In the genomic region with DNA sequence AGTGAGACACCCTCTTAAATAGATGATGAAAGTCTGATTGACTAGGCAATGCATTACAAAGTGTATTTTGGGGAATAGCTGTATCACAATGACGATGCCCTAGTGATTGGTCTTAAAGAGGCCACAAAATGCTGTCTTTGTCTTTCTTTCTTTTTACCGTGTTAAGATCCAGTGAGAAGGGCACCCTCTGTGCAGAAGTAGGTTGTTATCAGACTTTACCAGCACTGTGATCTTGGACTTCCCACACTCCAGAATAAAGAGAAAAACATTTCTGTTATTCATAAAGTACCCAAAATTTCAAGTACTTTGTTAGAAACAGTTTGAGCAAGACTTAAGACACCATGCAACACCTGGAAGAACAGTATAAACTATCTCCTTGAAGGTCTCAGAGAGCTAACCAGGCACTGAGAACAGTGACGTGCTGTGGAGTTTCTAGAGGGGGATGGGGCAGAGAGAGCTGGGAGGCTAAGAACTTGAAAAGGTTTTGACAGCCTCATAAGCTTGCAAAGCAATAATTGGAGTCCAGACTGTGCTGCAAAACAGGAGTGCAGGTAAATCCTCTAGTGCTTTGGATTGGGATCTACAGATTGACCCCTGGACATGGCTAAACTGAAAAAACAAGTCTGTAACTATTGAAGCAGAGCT, we compare ENCODE assay signal across 27 mouse cellular contexts.
DNase-seq lines count a peak whose midpoint lies in the region; ATAC-seq lines count a peak whose summit lies in the region.
"Had no signal": no experiment of that assay in that cellular context is flagged by ENCODE, and none has a peak within 500 bp of the region (broad histone marks: within the 10 kb centered on the region; RNA-seq: fewer than 3 reads in every experiment).

No protein-coding gene starts in this region.

- H3K27ac ChIP-seq in midbrain, embryonic 11.5 days (ENCODE audit: low read depth, low read length) = no peak overlapping the region
- no peak overlapping the region for H3K27ac ChIP-seq in midbrain, embryonic 15.5 days
- H3K27ac ChIP-seq: embryonic facial prominence, embryonic 13.5 days; embryonic facial prominence, embryonic 15.5 days; forebrain, embryonic 10.5 days; forebrain, embryonic 12.5 days had no signal

- H3K4me2 ChIP-seq in midbrain, embryonic 11.5 days = no peak overlapping the region
- H3K4me2 ChIP-seq in midbrain, embryonic 15.5 days = no peak overlapping the region
- H3K4me2 ChIP-seq: embryonic facial prominence, embryonic 13.5 days; embryonic facial prominence, embryonic 15.5 days; forebrain, embryonic 12.5 days had no signal

- no peaks in the 10 kb centered on the region for H3K36me3 ChIP-seq in midbrain, embryonic 11.5 days (ENCODE audit: control insufficient read depth, insufficient read depth, low read length)
- H3K36me3 ChIP-seq in midbrain, embryonic 15.5 days (replicated peaks) = no peaks in the 10 kb centered on the region
- H3K36me3 ChIP-seq: forebrain, embryonic 12.5 days had no signal

- no peak overlapping the region for H3K4me3 ChIP-seq in midbrain, embryonic 11.5 days (ENCODE audit: low read depth, low read length)
- no peak overlapping the region for H3K4me3 ChIP-seq in midbrain, embryonic 15.5 days
- H3K4me3 ChIP-seq: embryonic facial prominence, embryonic 13.5 days; embryonic facial prominence, embryonic 15.5 days; erythroblast, embryonic 14.5 days; forebrain, embryonic 10.5 days; forebrain, embryonic 12.5 days had no signal

- no peak overlapping the region for H3K9ac ChIP-seq in midbrain, embryonic 11.5 days (ENCODE audit: low read length)
- no peak overlapping the region for H3K9ac ChIP-seq in midbrain, embryonic 15.5 days
- H3K9ac ChIP-seq: embryonic facial prominence, embryonic 13.5 days; embryonic facial prominence, embryonic 15.5 days; forebrain, embryonic 12.5 days had no signal

- no peaks in the 10 kb centered on the region for H3K27me3 ChIP-seq in midbrain, embryonic 11.5 days (ENCODE audit: control insufficient read depth, insufficient read depth, low read length)
- no peaks in the 10 kb centered on the region for H3K27me3 ChIP-seq in midbrain, embryonic 15.5 days (replicated peaks)
- H3K27me3 ChIP-seq: CH12.LX; embryonic facial prominence, embryonic 13.5 days; embryonic facial prominence, embryonic 15.5 days; forebrain, embryonic 12.5 days had no signal

- H3K4me1 ChIP-seq in midbrain, embryonic 11.5 days (ENCODE audit: control insufficient read depth, insufficient read depth, low read length) = no peaks in the 10 kb centered on the region
- H3K4me1 ChIP-seq in midbrain, embryonic 15.5 days = no peaks in the 10 kb centered on the region
- H3K4me1 ChIP-seq: embryonic facial prominence, embryonic 15.5 days; forebrain, embryonic 10.5 days; forebrain, embryonic 12.5 days had no signal

- ATAC-seq in midbrain, embryonic 11.5 days (ENCODE audit: low FRiP score) = no peak
- no peak for ATAC-seq in midbrain, embryonic 15.5 days (replicated peaks)
- peak; percentile 62 for ATAC-seq in megakaryocyte-erythroid progenitor cell, adult 5-6 weeks (replicated peaks; ENCODE audit: low FRiP score, low TSS enrichment, poor library complexity, severe bottlenecking)
- ATAC-seq: CD4-positive, CD25-positive, alpha-beta regulatory T cell, adult 4 months; forebrain, embryonic 14.5 days; forebrain, embryonic 16.5 days had no signal

- no peaks in the 10 kb centered on the region for H3K9me3 ChIP-seq in midbrain, embryonic 11.5 days (ENCODE audit: control insufficient read depth, low read length)
- H3K9me3 ChIP-seq in midbrain, embryonic 15.5 days = no peaks in the 10 kb centered on the region
- H3K9me3 ChIP-seq: embryonic facial prominence, embryonic 13.5 days; embryonic facial prominence, embryonic 15.5 days; forebrain, embryonic 10.5 days; forebrain, embryonic 12.5 days; G1E had no signal

- DNase-seq in midbrain, embryonic 11.5 days (ENCODE audit: low spot score, missing footprints) = peak; percentile 72
- peak; percentile 12 for DNase-seq in c-Kit-positive CD71-positive TER-119-positive erythroid progenitor cells, embryonic 14.5 days (ENCODE audit: low spot score)
- DNase-seq in right cerebral cortex, postnatal 14 days = no peak
- DNase-seq in urinary bladder, postnatal 10 days (ENCODE audit: low spot score) = no peak
- DNase-seq: adrenal gland, adult 2 months; adrenal gland, postnatal 10 days; adrenal gland, postnatal 25 days; B cell, adult 2 months; cerebellum, adult 11 months; cerebellum, adult 18-20 months; cerebellum, adult 8-10 months; cerebellum, adult 9-11 months; cerebellum, postnatal 14 days; cerebellum, postnatal 36 days; embryo, embryonic 11 days had no signal

- WGBS in midbrain, embryonic 11.5 days = 84% methylated on average over 3 of the region's 3 CpGs
- WGBS in midbrain, embryonic 15.5 days = 80% methylated on average over 3 of the region's 3 CpGs

Comparison
In these comparisons a context has a peak if more than half of its experiments do, and no peak if none do; other contexts are left out.
1. DNase-seq: peak in midbrain, embryonic 11.5 days (single experiment) and c-Kit-positive CD71-positive TER-119-positive erythroid progenitor cells, embryonic 14.5 days (single experiment); none in right cerebral cortex, postnatal 14 days (single experiment) and urinary bladder, postnatal 10 days (single experiment).